Mouse (Mus musculus) ES-E14 (cell line): ENCODE measurements around the gene Stum.

Experiments
- HCFC1 ChIP-seq: IDR thresholded peaks from 2 replicates; pipeline ENCODE4 v1.6.1; 2012; ENCODE audit warnings: low read length, inconsistent platforms, borderline replicate concordance; ENCODE audit not compliant: insufficient read depth
- ZNF384 ChIP-seq: IDR thresholded peaks from 2 replicates; pipeline ENCODE4 v1.6.1; 2012; ENCODE audit warnings: low read depth, low read length, inconsistent platforms

- TF ChIP-seq HCFC1 (no peak), ZNF384 (no peak)
These were observed 42.0 kb upstream of the Stum start for GRCm38 (mm10) chr1:180525301-180525700.
